Mouse (Mus musculus) urinary bladder, postnatal 36 days (tissue): ENCODE results near the gene Tmem175.
A peak's percentile ranks its signal among the peaks of the same experiment; 100 is the strongest.

ENCODE experiments used
- DNase-seq, 2 experiments: peaks; one replicate each; pipeline ENCODE4 v3.0.0; 2022; ENCODE audit warnings: low spot score in 2 of 2, mixed read lengths in 1 of 2

The Tmem175 gene

GRCm38 (mm10) chr5:108653341-108653740 is 23.8 kb downstream of the Tmem175 start:
- DNase-seq, result no peak

GRCm38 (mm10) chr5:108654444-108654990 is 24.9 kb downstream of the Tmem175 start:
- DNase-seq, result no peak

- no peak for DNase-seq
These were observed 25.8 kb downstream of the Tmem175 start for GRCm38 (mm10) chr5:108655381-108655780.

- no peak for DNase-seq
These were observed 26.5 kb downstream of the Tmem175 start for GRCm38 (mm10) chr5:108655891-108656650.

- DNase-seq, result no peak
These were observed 27.8 kb downstream of the Tmem175 start for GRCm38 (mm10) chr5:108657406-108657805.

GRCm38 (mm10) chr5:108658611-108659010 is 29.0 kb downstream of the Tmem175 start:
- DNase-seq, result no peak

- peak in 1 of 2 experiments; percentile 18 for DNase-seq
These were observed 30.4 kb downstream of the Tmem175 start, which contains the start of gene Idua for GRCm38 (mm10) chr5:108659698-108660631. Gene Idua (plus strand): TSS chr5:108660331.

GRCm38 (mm10) chr5:108660632-108661268 is 31.2 kb downstream of the Tmem175 start:
- DNase-seq, result peak; percentile 89 to 91

- no peak for DNase-seq
These were observed 33.2 kb downstream of the Tmem175 start for GRCm38 (mm10) chr5:108662772-108663171.

- no peak for DNase-seq
These were observed 35.5 kb downstream of the Tmem175 start for GRCm38 (mm10) chr5:108665066-108665465.

GRCm38 (mm10) chr5:108667370-108667769 is 37.8 kb downstream of the Tmem175 start:
- no peak for DNase-seq

- DNase-seq, result no peak
These were observed 38.9 kb downstream of the Tmem175 start for GRCm38 (mm10) chr5:108668387-108668932.

GRCm38 (mm10) chr5:108668977-108669936 is 39.7 kb downstream of the Tmem175 start, which contains the start of gene Dgkq:
Gene Dgkq (minus strand): TSS chr5:108669672.
- DNase-seq, result peak; percentile 85 to 91

GRCm38 (mm10) chr5:108669986-108670385 is 40.4 kb downstream of the Tmem175 start:
- no peak for DNase-seq

GRCm38 (mm10) chr5:108670785-108671184 is 41.2 kb downstream of the Tmem175 start:
- DNase-seq, result peak in 1 of 2 experiments; percentile 29

GRCm38 (mm10) chr5:108671757-108672156 is 42.2 kb downstream of the Tmem175 start:
- DNase-seq, result no peak

GRCm38 (mm10) chr5:108674624-108675023 is 45.1 kb downstream of the Tmem175 start:
- DNase-seq, result no peak

- no peak for DNase-seq
These were observed 45.8 kb downstream of the Tmem175 start, which contains the start of gene Slc26a1 for GRCm38 (mm10) chr5:108675251-108675816. Gene Slc26a1 (minus strand): TSS chr5:108675569.

- no peak for DNase-seq
These were observed 47.4 kb downstream of the Tmem175 start for GRCm38 (mm10) chr5:108676772-108677498.
